Mouse (Mus musculus): ENCODE results near the gene Arhgap44. TPM values are rescaled to one million over a fixed set of nuclear protein-coding genes. Genes with fewer than 3 reads are reported as not detected.

Gene Arhgap44
- 7.2 TPM in 2 replicates for polyA plus RNA-seq (2014; fragmentation: Nextera tagmentation; extraction: Ambion mirVana)

- Histone ChIP-seq H3K4me2 (replicated peaks; ENCODE audit: low read depth, low read length) (peak within 1 kb of the TSS; percentile 77), H3K27me3 (ENCODE audit: control insufficient read depth, insufficient read depth, low read length) (no peaks in the 10 kb centered on the region; the same call in 1 of the 2 replicates), H3K36me3 (ENCODE audit: control insufficient read depth, insufficient read depth, low read length) (no peaks in the 10 kb centered on the region), H3K4me1 (ENCODE audit: control insufficient read depth, insufficient read depth, low read length) (0 out of 2 replicates have a peak, but pooled peaks cover 7% of the 10 kb centered on the region), H3K27ac (ENCODE audit: low read depth, low read length) (no peak within 1 kb of the TSS), H3K4me3 (ENCODE audit: low read length) (peak within 1 kb of the TSS; percentile 87), H3K9ac (ENCODE audit: low read depth, low read length) (peak within 1 kb of the TSS; percentile 81), H3K9me3 (ENCODE audit: control insufficient read depth, low read length) (no peaks in the 10 kb centered on the region)
- peak; percentile 94 for ATAC-seq (ENCODE audit: low FRiP score, low TSS enrichment)
- under 1% methylated on average over 27 of the region's 27 CpGs for WGBS
Observed at GRCm38 (mm10) chr11:65162767-65163120, at the start of gene Arhgap44. Gene Arhgap44 (minus strand): TSS chr11:65162961.

- H3K4me1 ChIP-seq (ENCODE audit: control insufficient read depth, insufficient read depth, low read length): no peaks in the 10 kb centered on the region
- H3K27ac ChIP-seq (ENCODE audit: low read depth, low read length): no peak overlapping the region
- H3K4me2 ChIP-seq (replicated peaks; ENCODE audit: low read depth, low read length): no peak overlapping the region
- no peaks in the 10 kb centered on the region for H3K27me3 ChIP-seq (ENCODE audit: control insufficient read depth, insufficient read depth, low read length)
- no peak overlapping the region for H3K9ac ChIP-seq (ENCODE audit: low read depth, low read length)
- H3K36me3 ChIP-seq (ENCODE audit: control insufficient read depth, insufficient read depth, low read length): no peaks in the 10 kb centered on the region
- WGBS: 79% methylated on average over 6 of the region's 6 CpGs
- no peak for ATAC-seq (ENCODE audit: low FRiP score, low TSS enrichment)
- H3K9me3 ChIP-seq (ENCODE audit: control insufficient read depth, low read length): no peaks in the 10 kb centered on the region
- no peak overlapping the region for H3K4me3 ChIP-seq (ENCODE audit: low read length)
Observed at GRCm38 (mm10) chr11:65211701-65212100, 48.9 kb upstream of the Arhgap44 start.

DNA sequence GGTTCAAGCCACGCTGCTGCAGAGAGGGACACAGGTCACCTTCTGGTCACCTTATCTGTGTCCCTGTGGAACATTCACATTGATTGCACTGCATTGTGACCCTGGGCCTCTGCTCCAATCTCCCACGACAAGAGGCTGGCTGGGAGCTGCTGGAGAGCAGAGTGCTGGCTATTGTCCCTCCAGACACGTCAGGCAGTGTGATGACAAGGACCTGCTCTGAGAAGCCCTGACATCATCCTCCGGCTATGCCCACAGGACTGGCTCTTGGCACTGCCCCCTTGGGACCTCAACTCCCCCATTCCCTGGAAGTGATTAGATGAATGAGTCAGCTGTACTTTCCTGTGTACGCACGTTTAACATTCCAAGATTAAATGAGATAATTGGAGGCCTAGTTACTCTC is 46.7 kb upstream of the Arhgap44 start:
- Histone ChIP-seq H3K27ac (ENCODE audit: low read depth, low read length) (no peak overlapping the region), H3K27me3 (ENCODE audit: control insufficient read depth, insufficient read depth, low read length) (no peaks in the 10 kb centered on the region), H3K4me3 (ENCODE audit: low read length) (no peak overlapping the region), H3K4me2 (replicated peaks; ENCODE audit: low read depth, low read length) (no peak overlapping the region), H3K9ac (ENCODE audit: low read depth, low read length) (no peak overlapping the region), H3K9me3 (ENCODE audit: control insufficient read depth, low read length) (no peaks in the 10 kb centered on the region), H3K36me3 (ENCODE audit: control insufficient read depth, insufficient read depth, low read length) (no peaks in the 10 kb centered on the region), H3K4me1 (ENCODE audit: control insufficient read depth, insufficient read depth, low read length) (no peaks in the 10 kb centered on the region)
- WGBS: 58% methylated on average over 6 of the region's 6 CpGs
- ATAC-seq (ENCODE audit: low FRiP score, low TSS enrichment): no peak

DNA sequence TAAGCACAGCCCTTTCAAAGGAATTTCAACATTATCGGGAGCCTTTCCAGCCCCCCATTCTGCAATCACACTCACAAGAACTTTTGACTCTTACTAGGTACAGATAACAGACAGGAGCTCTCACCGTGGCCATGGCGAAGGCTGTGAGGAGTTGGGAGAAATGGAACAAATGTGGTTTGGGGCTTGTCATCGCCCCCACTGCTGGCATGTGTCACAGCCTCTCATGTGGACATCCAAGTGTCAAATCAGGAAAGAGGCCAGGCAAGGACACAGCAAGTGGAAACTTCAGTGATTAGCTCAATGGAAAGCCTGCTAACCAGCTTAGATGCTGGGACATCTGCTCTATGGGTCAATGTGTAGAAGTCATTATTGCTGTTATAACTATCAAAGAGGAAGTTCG is 42.5 kb upstream of the Arhgap44 start:
- no peaks in the 10 kb centered on the region for H3K4me1 ChIP-seq (ENCODE audit: control insufficient read depth, insufficient read depth, low read length)
- no peaks in the 10 kb centered on the region for H3K9me3 ChIP-seq (ENCODE audit: control insufficient read depth, low read length)
- 80% methylated on average over 5 of the region's 5 CpGs for WGBS
- H3K27ac ChIP-seq (ENCODE audit: low read depth, low read length): no peak overlapping the region
- no peak overlapping the region for H3K9ac ChIP-seq (ENCODE audit: low read depth, low read length)
- no peak for ATAC-seq (ENCODE audit: low FRiP score, low TSS enrichment)
- H3K4me2 ChIP-seq (replicated peaks; ENCODE audit: low read depth, low read length): no peak overlapping the region
- no peaks in the 10 kb centered on the region for H3K27me3 ChIP-seq (ENCODE audit: control insufficient read depth, insufficient read depth, low read length)
- H3K4me3 ChIP-seq (ENCODE audit: low read length): no peak overlapping the region
- H3K36me3 ChIP-seq (ENCODE audit: control insufficient read depth, insufficient read depth, low read length): no peaks in the 10 kb centered on the region

GRCm38 (mm10) chr11:65204651-65205050 is 41.9 kb upstream of the Arhgap44 start:
- Histone ChIP-seq H3K9ac (ENCODE audit: low read depth, low read length) (no peak overlapping the region), H3K4me2 (replicated peaks; ENCODE audit: low read depth, low read length) (no peak overlapping the region), H3K4me1 (ENCODE audit: control insufficient read depth, insufficient read depth, low read length) (no peaks in the 10 kb centered on the region), H3K27me3 (ENCODE audit: control insufficient read depth, insufficient read depth, low read length) (no peaks in the 10 kb centered on the region), H3K9me3 (ENCODE audit: control insufficient read depth, low read length) (no peaks in the 10 kb centered on the region), H3K36me3 (ENCODE audit: control insufficient read depth, insufficient read depth, low read length) (no peaks in the 10 kb centered on the region), H3K4me3 (ENCODE audit: low read length) (no peak overlapping the region), H3K27ac (ENCODE audit: low read depth, low read length) (no peak overlapping the region)
- ATAC-seq (ENCODE audit: low FRiP score, low TSS enrichment): no peak
- 59% methylated on average over 13 of the region's 13 CpGs for WGBS

- Histone ChIP-seq H3K4me2 (replicated peaks; ENCODE audit: low read depth, low read length) (no peak overlapping the region), H3K4me1 (ENCODE audit: control insufficient read depth, insufficient read depth, low read length) (no peaks in the 10 kb centered on the region), H3K27ac (ENCODE audit: low read depth, low read length) (no peak overlapping the region), H3K36me3 (ENCODE audit: control insufficient read depth, insufficient read depth, low read length) (no peaks in the 10 kb centered on the region), H3K9me3 (ENCODE audit: control insufficient read depth, low read length) (no peaks in the 10 kb centered on the region), H3K4me3 (ENCODE audit: low read length) (no peak overlapping the region), H3K27me3 (ENCODE audit: control insufficient read depth, insufficient read depth, low read length) (no peaks in the 10 kb centered on the region), H3K9ac (ENCODE audit: low read depth, low read length) (no peak overlapping the region)
- WGBS: 67% methylated on average over 1 of the region's 1 CpGs
- no peak for ATAC-seq (ENCODE audit: low FRiP score, low TSS enrichment)
Observed at GRCm38 (mm10) chr11:65203020-65203419, 40.3 kb upstream of the Arhgap44 start.

DNA sequence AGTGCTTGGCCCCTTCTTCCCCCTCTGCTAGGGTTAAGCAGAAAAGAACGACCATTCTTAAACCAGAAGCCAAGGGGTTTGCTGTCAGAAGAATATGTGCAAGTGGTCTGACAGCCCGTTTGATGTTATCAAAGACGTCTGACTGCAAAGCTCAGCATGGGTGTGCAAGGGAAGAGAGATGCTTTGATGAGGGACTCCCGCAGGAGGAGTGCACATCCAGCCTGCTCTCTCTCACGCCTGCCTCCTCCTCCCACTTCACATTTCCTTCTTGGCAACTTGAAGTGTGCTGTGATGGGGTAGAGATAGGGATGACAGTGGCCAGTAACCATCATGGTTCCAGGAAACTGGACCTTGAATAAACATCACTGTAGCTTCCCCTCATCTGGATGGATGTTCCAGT is 39.5 kb upstream of the Arhgap44 start:
- Histone ChIP-seq H3K4me2 (replicated peaks; ENCODE audit: low read depth, low read length) (no peak overlapping the region), H3K27me3 (ENCODE audit: control insufficient read depth, insufficient read depth, low read length) (no peaks in the 10 kb centered on the region), H3K27ac (ENCODE audit: low read depth, low read length) (no peak overlapping the region), H3K4me3 (ENCODE audit: low read length) (no peak overlapping the region), H3K9ac (ENCODE audit: low read depth, low read length) (no peak overlapping the region), H3K36me3 (ENCODE audit: control insufficient read depth, insufficient read depth, low read length) (no peaks in the 10 kb centered on the region), H3K9me3 (ENCODE audit: control insufficient read depth, low read length) (no peaks in the 10 kb centered on the region), H3K4me1 (ENCODE audit: control insufficient read depth, insufficient read depth, low read length) (no peaks in the 10 kb centered on the region)
- 45% methylated on average over 5 of the region's 5 CpGs for WGBS
- ATAC-seq (ENCODE audit: low FRiP score, low TSS enrichment): no peak

DNA sequence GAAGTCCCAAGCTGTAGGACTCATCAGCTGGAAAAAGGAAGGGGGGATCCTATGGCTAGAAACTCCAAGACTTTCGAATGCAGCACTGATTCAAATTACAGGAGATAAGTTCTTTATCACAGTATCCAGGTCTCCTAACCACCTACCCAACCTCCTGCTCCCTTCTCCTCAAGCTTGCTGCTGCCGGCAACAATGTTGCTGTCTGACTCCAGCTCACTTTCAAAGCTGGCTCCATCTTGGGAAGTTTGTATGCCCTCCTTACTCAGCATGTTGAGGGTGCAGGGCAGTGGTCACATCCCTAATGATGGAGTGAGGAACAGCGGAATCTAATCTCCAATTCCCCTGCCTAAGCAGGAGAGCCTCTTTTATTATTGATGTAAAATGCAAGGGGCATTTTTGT is 35.3 kb upstream of the Arhgap44 start:
- Histone ChIP-seq H3K4me1 (ENCODE audit: control insufficient read depth, insufficient read depth, low read length) (no peaks in the 10 kb centered on the region), H3K4me2 (replicated peaks; ENCODE audit: low read depth, low read length) (no peak overlapping the region), H3K4me3 (ENCODE audit: low read length) (no peak overlapping the region), H3K9ac (ENCODE audit: low read depth, low read length) (no peak overlapping the region), H3K27me3 (ENCODE audit: control insufficient read depth, insufficient read depth, low read length) (no peaks in the 10 kb centered on the region), H3K9me3 (ENCODE audit: control insufficient read depth, low read length) (no peaks in the 10 kb centered on the region), H3K36me3 (ENCODE audit: control insufficient read depth, insufficient read depth, low read length) (no peaks in the 10 kb centered on the region), H3K27ac (ENCODE audit: low read depth, low read length) (no peak overlapping the region)
- WGBS: 93% methylated on average over 3 of the region's 3 CpGs
- ATAC-seq (ENCODE audit: low FRiP score, low TSS enrichment): no peak

DNA sequence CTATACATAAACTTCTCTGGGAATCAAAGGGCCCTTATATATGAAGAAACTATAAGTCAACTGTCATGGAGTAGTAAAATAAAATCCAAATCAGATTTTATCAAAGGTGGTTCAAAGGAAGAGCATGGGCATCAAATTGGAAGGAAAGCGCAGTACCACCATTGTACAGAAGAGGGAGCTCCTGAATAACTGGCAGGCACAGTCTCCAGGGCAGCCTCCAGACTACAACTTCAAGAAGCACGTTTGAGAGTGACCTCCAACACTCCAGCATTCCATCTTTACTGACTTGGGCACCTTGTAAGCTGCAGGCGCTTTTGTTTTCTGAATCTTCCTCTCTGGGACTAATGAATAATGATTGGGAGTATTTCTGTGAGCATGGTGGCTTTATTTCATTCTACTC is 34.5 kb upstream of the Arhgap44 start:
- no peak overlapping the region for H3K9ac ChIP-seq (ENCODE audit: low read depth, low read length)
- ATAC-seq (ENCODE audit: low FRiP score, low TSS enrichment): no peak
- 5% methylated on average over 3 of the region's 3 CpGs for WGBS

GRCm38 (mm10) chr11:65186974-65187373 is 24.2 kb upstream of the Arhgap44 start:
- no peaks in the 10 kb centered on the region for H3K9me3 ChIP-seq (ENCODE audit: control insufficient read depth, low read length)
- no peak overlapping the region for H3K4me2 ChIP-seq (replicated peaks; ENCODE audit: low read depth, low read length)
- no peak for ATAC-seq (ENCODE audit: low FRiP score, low TSS enrichment)
- H3K36me3 ChIP-seq (ENCODE audit: control insufficient read depth, insufficient read depth, low read length): no peaks in the 10 kb centered on the region
- no peak overlapping the region; the same call in 1 of the 2 replicates for H3K9ac ChIP-seq (ENCODE audit: low read depth, low read length)
- no peak overlapping the region for H3K27ac ChIP-seq (ENCODE audit: low read depth, low read length)
- no peak overlapping the region for H3K4me3 ChIP-seq (ENCODE audit: low read length)
- no peaks in the 10 kb centered on the region for H3K4me1 ChIP-seq (ENCODE audit: control insufficient read depth, insufficient read depth, low read length)
- WGBS: 81% methylated on average over 12 of the region's 12 CpGs
- H3K27me3 ChIP-seq (ENCODE audit: control insufficient read depth, insufficient read depth, low read length): no peaks in the 10 kb centered on the region

More for the DNA sequence above, 34.5 kb upstream of the Arhgap44 start:
- H3K4me1 ChIP-seq (ENCODE audit: control insufficient read depth, insufficient read depth, low read length): no peaks in the 10 kb centered on the region
- H3K4me3 ChIP-seq (ENCODE audit: low read length): no peak overlapping the region
- no peaks in the 10 kb centered on the region for H3K27me3 ChIP-seq (ENCODE audit: control insufficient read depth, insufficient read depth, low read length)
- no peak overlapping the region for H3K4me2 ChIP-seq (replicated peaks; ENCODE audit: low read depth, low read length)
- no peaks in the 10 kb centered on the region for H3K9me3 ChIP-seq (ENCODE audit: control insufficient read depth, low read length)
- no peak overlapping the region for H3K27ac ChIP-seq (ENCODE audit: low read depth, low read length)
- H3K36me3 ChIP-seq (ENCODE audit: control insufficient read depth, insufficient read depth, low read length): no peaks in the 10 kb centered on the region
